Mouse (Mus musculus): ENCODE data around the gene Acsm5.

DNA sequence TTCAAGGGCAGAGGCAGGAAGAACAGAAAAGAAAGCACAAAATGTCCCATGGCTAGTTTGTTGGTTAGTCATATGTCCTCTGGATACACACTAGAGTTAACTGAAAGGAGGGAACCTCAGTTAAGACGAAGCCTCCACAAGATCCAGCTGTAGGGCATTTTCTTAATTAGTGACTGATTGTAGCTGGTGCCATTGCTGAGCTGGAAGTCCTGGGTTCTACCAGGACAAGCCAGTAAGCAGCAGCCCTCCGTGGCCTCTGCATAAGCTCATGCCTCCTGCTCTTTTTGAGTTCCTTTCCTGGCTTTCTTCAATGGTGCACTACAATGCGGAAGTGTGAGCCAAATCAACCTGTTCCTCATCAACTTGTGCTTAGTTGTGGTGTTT, 41.2 kb downstream of the Acsm5 start:
- TF ChIP-seq CTCF (IDR thresholded peaks at IDR 0.05; ENCODE audit: low read depth) (no peak), EP300 (optimal IDR thresholded peaks at IDR 0.05) (no peak)

Measured in stomach, postnatal 0 days (tissue).